Mouse (Mus musculus): ENCODE data around the gene Gatad2a.

- TF ChIP-seq POLR2A (IDR thresholded peaks at IDR 0.05; ENCODE audit: borderline replicate concordance, control insufficient read depth, low read depth, low read length), result no peak
- TF ChIP-seq CTCF (IDR thresholded peaks at IDR 0.05; ENCODE audit: control insufficient read depth, insufficient read depth, low read length), result no peak
Observed at GRCm38 (mm10) chr8:69995422-69995775, 785 bp downstream of the Gatad2a start.
